Mouse (Mus musculus): ENCODE data around the gene Slc25a42. TPM values are rescaled to one million over a fixed set of nuclear protein-coding genes. Genes with fewer than 3 reads are reported as not detected.

Slc25a42 gene
- polyA plus RNA-seq, 1 experiment from 2014 or later, result 5.8 TPM

- no peak for DNase-seq (ENCODE audit: low spot score)
- Histone ChIP-seq H3K4me1 (peaks cover 19% of the 10 kb centered on the region), H3K27me3 (ENCODE audit: insufficient read depth, poor library complexity, severe bottlenecking) (no peaks in the 10 kb centered on the region; the same call in 1 of the 2 replicates), H3K9me3 (no peaks in the 10 kb centered on the region), H3K4me3 (no peak overlapping the region), H3K36me3 (peaks cover 60% of the 10 kb centered on the region), H3K27ac (no peak overlapping the region)
- WGBS, result 70% methylated on average over 16 of the region's 16 CpGs
Observed at GRCm38 (mm10) chr8:70181212-70181902, 30.7 kb downstream of the Slc25a42 start.

GRCm38 (mm10) chr8:70179082-70179481 lies 33.0 kb downstream of the Slc25a42 start:
- WGBS, result 94% methylated on average over 4 of the region's 4 CpGs
- H3K4me1 ChIP-seq, result peaks cover 25% of the 10 kb centered on the region
- H3K36me3 ChIP-seq, result peaks cover 63% of the 10 kb centered on the region
- H3K4me3 ChIP-seq, result no peak overlapping the region
- H3K27ac ChIP-seq, result no peak overlapping the region
- no peaks in the 10 kb centered on the region for H3K9me3 ChIP-seq
- DNase-seq (ENCODE audit: low spot score), result no peak
- H3K27me3 ChIP-seq (ENCODE audit: insufficient read depth, poor library complexity, severe bottlenecking), result no peaks in the 10 kb centered on the region

- no peaks in the 10 kb centered on the region for H3K27me3 ChIP-seq (ENCODE audit: insufficient read depth, poor library complexity, severe bottlenecking)
- no peak overlapping the region for H3K27ac ChIP-seq
- DNase-seq (ENCODE audit: low spot score), result no peak
- 91% methylated on average over 2 of the region's 2 CpGs for WGBS
- peaks cover 61% of the 10 kb centered on the region for H3K36me3 ChIP-seq
- no peak overlapping the region for H3K4me3 ChIP-seq
- H3K9me3 ChIP-seq, result no peaks in the 10 kb centered on the region
- peaks cover 32% of the 10 kb centered on the region for H3K4me1 ChIP-seq
Observed at GRCm38 (mm10) chr8:70178231-70178630, 33.9 kb downstream of the Slc25a42 start.

- peak overlapping the region; percentile 42 for H3K4me3 ChIP-seq
Observed at GRCm38 (mm10) chr8:70174079-70174478, 38.0 kb downstream of the Slc25a42 start.

GRCm38 (mm10) chr8:70173320-70173719 lies 38.8 kb downstream of the Slc25a42 start:
- Histone ChIP-seq H3K9me3 (no peaks in the 10 kb centered on the region), H3K27ac (0 out of 2 replicates have a peak overlapping the region, but pooled peaks have one; percentile 56), H3K27me3 (ENCODE audit: insufficient read depth, poor library complexity, severe bottlenecking) (peaks cover 3% of the 10 kb centered on the region; the same call in 1 of the 2 replicates), H3K4me3 (peak overlapping the region; percentile 82; the same call in 1 of the 2 replicates), H3K4me1 (peaks cover 24% of the 10 kb centered on the region), H3K36me3 (peaks cover 21% of the 10 kb centered on the region)
- no peak for DNase-seq (ENCODE audit: low spot score)
- 82% methylated on average over 5 of the region's 5 CpGs for WGBS

More at GRCm38 (mm10) chr8:70174079-70174478, 38.0 kb downstream of the Slc25a42 start:
- H3K27ac ChIP-seq, result peak overlapping the region; percentile 56; the same call in 1 of the 2 replicates
- no peaks in the 10 kb centered on the region for H3K9me3 ChIP-seq
- DNase-seq (ENCODE audit: low spot score), result no peak
- H3K27me3 ChIP-seq (ENCODE audit: insufficient read depth, poor library complexity, severe bottlenecking), result no peaks in the 10 kb centered on the region
- H3K4me1 ChIP-seq, result peaks cover 24% of the 10 kb centered on the region
- H3K36me3 ChIP-seq, result peaks cover 29% of the 10 kb centered on the region
- 55% methylated on average over 7 of the region's 7 CpGs for WGBS

GRCm38 (mm10) chr8:70172043-70172681 lies 39.9 kb downstream of the Slc25a42 start, which contains the start of gene Tmem161a:
Tmem161a (plus strand) TSS chr8:70172356.
- H3K27me3 ChIP-seq (ENCODE audit: insufficient read depth, poor library complexity, severe bottlenecking), result peaks cover 15% of the 10 kb centered on the region
- WGBS, result 3% methylated on average over 27 of the region's 27 CpGs
- H3K36me3 ChIP-seq, result peaks cover 12% of the 10 kb centered on the region
- H3K4me1 ChIP-seq, result peaks cover 25% of the 10 kb centered on the region
- H3K9me3 ChIP-seq, result no peaks in the 10 kb centered on the region
- peak within 1 kb of the TSS; percentile 91 for H3K27ac ChIP-seq
- DNase-seq (ENCODE audit: low spot score), result peak; percentile 97
- peak within 1 kb of the TSS; percentile 82 for H3K4me3 ChIP-seq

GRCm38 (mm10) chr8:70171240-70171639 lies 40.9 kb downstream of the Slc25a42 start:
- Histone ChIP-seq H3K4me3 (no peak overlapping the region), H3K27me3 (ENCODE audit: insufficient read depth, poor library complexity, severe bottlenecking) (peaks cover 24% of the 10 kb centered on the region), H3K27ac (no peak overlapping the region; the same call in 1 of the 2 replicates), H3K36me3 (0 out of 2 replicates have a peak, but pooled peaks cover 2% of the 10 kb centered on the region), H3K9me3 (no peaks in the 10 kb centered on the region), H3K4me1 (peaks cover 34% of the 10 kb centered on the region)
- DNase-seq (ENCODE audit: low spot score), result no peak
- 86% methylated on average over 7 of the region's 7 CpGs for WGBS

GRCm38 (mm10) chr8:70170748-70171147 lies 41.4 kb downstream of the Slc25a42 start:
- 0 out of 2 replicates have a peak, but pooled peaks cover 2% of the 10 kb centered on the region for H3K36me3 ChIP-seq
- no peak overlapping the region for H3K27ac ChIP-seq
- H3K4me3 ChIP-seq, result no peak overlapping the region
- peaks cover 39% of the 10 kb centered on the region for H3K4me1 ChIP-seq
- 78% methylated on average over 3 of the region's 3 CpGs for WGBS
- no peaks in the 10 kb centered on the region for H3K9me3 ChIP-seq
- DNase-seq (ENCODE audit: low spot score), result no peak
- peaks cover 29% of the 10 kb centered on the region for H3K27me3 ChIP-seq (ENCODE audit: insufficient read depth, poor library complexity, severe bottlenecking)

GRCm38 (mm10) chr8:70170116-70170515 lies 42.0 kb downstream of the Slc25a42 start:
- peaks cover 36% of the 10 kb centered on the region for H3K27me3 ChIP-seq (ENCODE audit: insufficient read depth, poor library complexity, severe bottlenecking)
- H3K4me3 ChIP-seq, result no peak overlapping the region
- WGBS, result 68% methylated on average over 3 of the region's 3 CpGs
- no peaks in the 10 kb centered on the region for H3K36me3 ChIP-seq
- H3K9me3 ChIP-seq, result no peaks in the 10 kb centered on the region
- peaks cover 44% of the 10 kb centered on the region for H3K4me1 ChIP-seq
- no peak for DNase-seq (ENCODE audit: low spot score)
- no peak overlapping the region for H3K27ac ChIP-seq

- H3K9me3 ChIP-seq, result no peaks in the 10 kb centered on the region
- H3K36me3 ChIP-seq, result no peaks in the 10 kb centered on the region
- DNase-seq (ENCODE audit: low spot score), result peak; percentile 89
- peaks cover 27% of the 10 kb centered on the region for H3K4me1 ChIP-seq
- WGBS, result 3% methylated on average over 21 of the region's 21 CpGs
- peaks cover 67% of the 10 kb centered on the region for H3K27me3 ChIP-seq (ENCODE audit: insufficient read depth, poor library complexity, severe bottlenecking)
- peak overlapping the region; percentile 42 for H3K4me3 ChIP-seq
- H3K27ac ChIP-seq, result peak overlapping the region; percentile 60
Observed at GRCm38 (mm10) chr8:70166504-70167110, 45.5 kb downstream of the Slc25a42 start.

- Histone ChIP-seq H3K27me3 (ENCODE audit: insufficient read depth, poor library complexity, severe bottlenecking) (peaks cover 79% of the 10 kb centered on the region), H3K27ac (no peak overlapping the region), H3K4me3 (no peak overlapping the region), H3K4me1 (peaks cover 33% of the 10 kb centered on the region), H3K9me3 (no peaks in the 10 kb centered on the region), H3K36me3 (no peaks in the 10 kb centered on the region)
- WGBS, result 87% methylated on average over 3 of the region's 3 CpGs
- DNase-seq (ENCODE audit: low spot score), result no peak
Observed at GRCm38 (mm10) chr8:70163316-70163715, 48.8 kb downstream of the Slc25a42 start.

- no peaks in the 10 kb centered on the region for H3K9me3 ChIP-seq
- peaks cover 17% of the 10 kb centered on the region for H3K4me1 ChIP-seq
- no peaks in the 10 kb centered on the region for H3K36me3 ChIP-seq
- DNase-seq (ENCODE audit: low spot score), result no peak
- 63% methylated on average over 13 of the region's 13 CpGs for WGBS
- H3K27me3 ChIP-seq (ENCODE audit: insufficient read depth, poor library complexity, severe bottlenecking), result peaks cover 74% of the 10 kb centered on the region
- H3K27ac ChIP-seq, result no peak overlapping the region
- H3K4me3 ChIP-seq, result no peak overlapping the region
Observed at GRCm38 (mm10) chr8:70160015-70160414, 52.1 kb downstream of the Slc25a42 start.

GRCm38 (mm10) chr8:70159211-70159610 lies 52.9 kb downstream of the Slc25a42 start:
- H3K36me3 ChIP-seq, result no peaks in the 10 kb centered on the region
- H3K4me1 ChIP-seq, result peaks cover 16% of the 10 kb centered on the region
- no peak for DNase-seq (ENCODE audit: low spot score)
- no peak overlapping the region for H3K4me3 ChIP-seq
- H3K27me3 ChIP-seq (ENCODE audit: insufficient read depth, poor library complexity, severe bottlenecking), result peaks cover 73% of the 10 kb centered on the region
- H3K27ac ChIP-seq, result no peak overlapping the region
- 81% methylated on average over 4 of the region's 4 CpGs for WGBS
- H3K9me3 ChIP-seq, result no peaks in the 10 kb centered on the region
